In the genomic region with DNA sequence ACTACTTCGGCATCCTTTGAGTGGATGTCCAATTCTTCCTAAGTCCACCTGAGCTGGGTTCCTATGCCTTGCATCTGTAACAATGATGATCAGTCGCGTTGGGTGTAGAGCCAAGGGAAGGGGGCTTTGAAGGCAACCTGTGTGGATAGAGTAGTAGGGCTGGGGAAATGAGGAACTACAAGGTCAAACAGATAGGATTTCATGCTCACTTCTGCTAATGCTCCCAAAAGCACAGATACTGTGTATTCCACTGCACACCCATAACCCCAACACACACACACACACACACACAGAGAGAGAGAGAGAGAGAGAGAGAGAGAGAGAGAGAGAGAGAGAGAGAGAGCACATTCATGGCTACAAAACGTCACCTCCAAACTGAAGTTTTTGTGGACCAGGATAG, we compare ENCODE assay signal across 17 mouse cellular contexts. TPM values are rescaled to one million over a fixed set of nuclear protein-coding genes. Genes with fewer than 3 reads are reported as not detected.
"Had no signal": no experiment of that assay in that cellular context is flagged by ENCODE, and none has a peak within 500 bp of the region (broad histone marks: within the 10 kb centered on the region; RNA-seq: fewer than 3 reads in every experiment).

No protein-coding gene starts in this region.

- H3K36me3 ChIP-seq: neural tube, embryonic 12.5 days; neural tube, embryonic 13.5 days; neural tube, embryonic 15.5 days; stomach, embryonic 15.5 days had no signal

- H3K9ac ChIP-seq: neural tube, embryonic 12.5 days; neural tube, embryonic 13.5 days; neural tube, embryonic 15.5 days; stomach, embryonic 15.5 days had no signal

- H3K4me2 ChIP-seq: neural tube, embryonic 12.5 days; neural tube, embryonic 13.5 days; neural tube, embryonic 15.5 days; stomach, embryonic 15.5 days had no signal

- H3K4me1 ChIP-seq: neural tube, embryonic 12.5 days; neural tube, embryonic 13.5 days; neural tube, embryonic 15.5 days; stomach, embryonic 15.5 days had no signal

- H3K27me3 ChIP-seq: neural tube, embryonic 12.5 days; neural tube, embryonic 13.5 days; neural tube, embryonic 15.5 days; stomach, embryonic 15.5 days had no signal

- DNase-seq: retina, postnatal 1 day; right cerebral cortex, adult 18-20 months; right cerebral cortex, postnatal 14 days; right cerebral cortex, postnatal 25 days; right cerebral cortex, postnatal 4 days; spleen, adult 18-20 months; thymus, adult 18-20 months; thymus, adult 2 months; thymus, postnatal 25 days; thymus, postnatal 36 days; thymus, postnatal 4 days had no signal

- H3K9me3 ChIP-seq: neural tube, embryonic 12.5 days; neural tube, embryonic 13.5 days; neural tube, embryonic 15.5 days; stomach, embryonic 15.5 days had no signal

- H3K4me3 ChIP-seq: neural tube, embryonic 12.5 days; neural tube, embryonic 13.5 days; neural tube, embryonic 15.5 days; stomach, embryonic 15.5 days had no signal

- H3K27ac ChIP-seq: neural tube, embryonic 12.5 days; neural tube, embryonic 13.5 days; neural tube, embryonic 15.5 days; stomach, embryonic 15.5 days; stomach, postnatal 0 days had no signal

RNA-seq across cellular contexts. Expression of a gene that starts 38.7 kb away (rescaled TPM):
- total RNA-seq: neutrophil, adult 5-6 weeks had no signal
